Mouse (Mus musculus) liver, adult 2 months (tissue): ENCODE results near the gene Anxa2.

ENCODE experiments used
- CTCF ChIP-seq: fragments of 200-500 bp; IDR thresholded peaks from 2 replicates; pipeline ENCODE4 v1.5.1; 2011; ENCODE audit warnings: low read depth, low read length, control low read depth
- POLR2A ChIP-seq: fragments of 200-500 bp; IDR thresholded peaks from 2 replicates; pipeline ENCODE4 v1.6.1; 2011; ENCODE audit warnings: low read length, control low read depth; ENCODE audit not compliant: insufficient read depth; ENCODE audit errors: extremely low read depth

DNA sequence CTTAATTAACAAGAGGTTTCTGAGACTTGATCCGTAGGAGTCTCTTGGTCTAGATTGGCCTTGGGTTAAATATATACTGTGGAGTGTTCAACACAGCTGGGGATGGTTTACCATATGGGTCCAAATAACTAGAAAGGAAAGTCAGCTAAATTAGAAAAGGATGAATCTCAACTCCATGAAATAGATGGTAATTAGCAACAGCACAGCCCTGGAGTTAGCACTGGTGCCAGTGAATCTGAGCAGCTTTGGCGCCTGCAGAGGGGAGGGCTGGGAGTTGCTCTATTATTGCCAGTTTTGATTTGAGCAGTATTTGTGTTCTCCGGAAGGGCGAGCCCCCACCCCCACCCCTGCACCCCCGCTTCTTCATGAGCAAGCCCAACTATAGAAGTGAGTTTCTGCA lies 16.9 kb downstream of the Anxa2 start:
- TF ChIP-seq CTCF (no peak), POLR2A (no peak)
